Mouse (Mus musculus): ENCODE measurements around the gene Bbs9. TPM values are rescaled to one million over a fixed set of nuclear protein-coding genes. Genes with fewer than 3 reads are reported as not detected.

The Bbs9 gene
- polyA plus RNA-seq, 1 experiment from 2014 or later = 15.5 TPM

GRCm38 (mm10) chr9:22557467-22557866 is 82.0 kb downstream of the Bbs9 start:
- ATAC-seq (ENCODE audit: insufficient number of reproducible peaks, low FRiP score, low TSS enrichment, low read depth) = 0 out of 2 replicates have a peak, but pooled peaks have one; percentile 31

GRCm38 (mm10) chr9:22563612-22564347 is 88.3 kb downstream of the Bbs9 start:
- no peak overlapping the region for H3K27ac ChIP-seq (replicated peaks; ENCODE audit: low read depth, low read length)
- 91% methylated on average over 11 of the region's 11 CpGs for WGBS
- H3K4me2 ChIP-seq (ENCODE audit: low read depth, severe bottlenecking) = no peak overlapping the region
- H3K27me3 ChIP-seq (ENCODE audit: control insufficient read depth, insufficient read depth, low read length) = no peaks in the 10 kb centered on the region
- H3K9me3 ChIP-seq (ENCODE audit: control insufficient read depth, low read length) = no peaks in the 10 kb centered on the region
- H3K36me3 ChIP-seq (ENCODE audit: control insufficient read depth, insufficient read depth, low read length) = no peaks in the 10 kb centered on the region
- ATAC-seq (ENCODE audit: insufficient number of reproducible peaks, low FRiP score, low TSS enrichment, low read depth) = no peak
- DNase-seq (ENCODE audit: low spot score) = no peak
- no peaks in the 10 kb centered on the region for H3K4me1 ChIP-seq (ENCODE audit: control insufficient read depth, insufficient read depth, low read length)
- no peak overlapping the region for H3K4me3 ChIP-seq (ENCODE audit: low read depth, low read length)
- no peak overlapping the region for H3K9ac ChIP-seq (ENCODE audit: low read length)

More at GRCm38 (mm10) chr9:22557467-22557866, 82.0 kb downstream of the Bbs9 start:
- Histone ChIP-seq H3K27me3 (ENCODE audit: control insufficient read depth, insufficient read depth, low read length) (no peaks in the 10 kb centered on the region), H3K36me3 (ENCODE audit: control insufficient read depth, insufficient read depth, low read length) (no peaks in the 10 kb centered on the region), H3K9me3 (ENCODE audit: control insufficient read depth, low read length) (no peaks in the 10 kb centered on the region), H3K4me3 (ENCODE audit: low read depth, low read length) (no peak overlapping the region), H3K4me2 (ENCODE audit: low read depth, severe bottlenecking) (no peak overlapping the region), H3K9ac (ENCODE audit: low read length) (no peak overlapping the region), H3K4me1 (ENCODE audit: control insufficient read depth, insufficient read depth, low read length) (no peaks in the 10 kb centered on the region), H3K27ac (replicated peaks; ENCODE audit: low read depth, low read length) (no peak overlapping the region)
- peak; percentile 88 for DNase-seq (ENCODE audit: low spot score)
- WGBS = 51% methylated on average over 13 of the region's 13 CpGs

DNA sequence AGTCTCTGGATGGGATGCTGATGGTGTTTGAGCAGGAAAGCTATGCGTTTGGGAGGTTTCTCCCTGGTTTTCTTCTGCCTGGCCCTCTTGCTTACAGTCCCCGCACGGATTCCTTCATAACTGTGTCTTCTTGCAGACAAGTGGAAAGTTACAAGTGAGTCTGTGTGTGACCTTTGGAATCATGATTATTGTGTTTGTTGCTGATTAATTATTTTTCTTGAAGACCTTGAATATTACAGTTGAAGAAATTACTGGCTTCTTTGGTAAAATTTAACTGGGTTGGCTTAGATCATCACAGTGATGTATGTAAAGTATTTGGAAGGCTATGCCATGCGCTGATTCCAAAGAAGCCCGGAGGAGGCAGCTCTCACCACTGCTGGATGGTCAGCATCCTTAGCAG is 92.2 kb downstream of the Bbs9 start:
- Histone ChIP-seq H3K9ac (ENCODE audit: low read length) (no peak overlapping the region), H3K27me3 (ENCODE audit: control insufficient read depth, insufficient read depth, low read length) (no peaks in the 10 kb centered on the region), H3K9me3 (ENCODE audit: control insufficient read depth, low read length) (no peaks in the 10 kb centered on the region), H3K4me3 (ENCODE audit: low read depth, low read length) (no peak overlapping the region), H3K4me1 (ENCODE audit: control insufficient read depth, insufficient read depth, low read length) (no peaks in the 10 kb centered on the region), H3K4me2 (ENCODE audit: low read depth, severe bottlenecking) (no peak overlapping the region), H3K27ac (replicated peaks; ENCODE audit: low read depth, low read length) (no peak overlapping the region), H3K36me3 (ENCODE audit: control insufficient read depth, insufficient read depth, low read length) (no peaks in the 10 kb centered on the region)
- DNase-seq (ENCODE audit: low spot score) (no peak), ATAC-seq (ENCODE audit: insufficient number of reproducible peaks, low FRiP score, low TSS enrichment, low read depth) (no peak)
- 94% methylated on average over 5 of the region's 5 CpGs for WGBS

DNA sequence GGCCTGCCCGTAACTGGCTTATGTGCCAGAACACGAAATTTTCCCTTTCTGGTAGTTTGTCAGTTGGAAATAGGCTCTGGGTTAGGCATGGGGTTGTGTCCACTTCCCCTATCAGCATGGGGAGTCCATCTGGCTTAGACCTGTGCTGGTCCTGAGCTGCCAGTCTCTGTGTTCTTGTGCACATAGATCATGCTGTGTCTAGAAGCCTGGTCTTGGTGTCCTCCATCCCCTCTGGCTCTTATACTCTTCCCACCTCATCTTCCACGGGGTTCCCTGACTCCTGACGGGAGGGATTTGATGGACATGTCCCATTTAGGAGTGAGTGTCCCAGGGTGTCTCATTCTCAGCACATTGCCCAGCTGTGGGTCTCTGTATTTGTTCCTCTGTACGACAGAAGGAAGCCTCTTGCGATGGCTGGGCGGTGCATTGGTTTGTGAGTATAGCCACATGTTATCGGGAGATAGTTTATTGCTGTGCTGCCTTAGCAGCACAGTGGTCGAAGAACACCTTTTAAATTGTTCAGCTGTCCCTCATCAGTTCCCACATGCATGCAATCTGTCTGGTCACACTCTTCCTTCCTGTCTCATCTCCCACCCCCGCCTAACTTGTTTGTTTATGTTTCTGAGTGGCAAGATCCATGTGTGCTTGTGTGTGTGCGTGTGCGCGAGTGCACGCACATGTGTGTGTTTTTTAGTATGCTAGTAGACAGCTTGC is 101.1 kb downstream of the Bbs9 start:
- 85% methylated on average over 14 of the region's 14 CpGs for WGBS
- Histone ChIP-seq H3K27ac (replicated peaks; ENCODE audit: low read depth, low read length) (no peak overlapping the region), H3K9ac (ENCODE audit: low read length) (no peak overlapping the region), H3K4me2 (ENCODE audit: low read depth, severe bottlenecking) (no peak overlapping the region), H3K9me3 (ENCODE audit: control insufficient read depth, low read length) (no peaks in the 10 kb centered on the region), H3K36me3 (ENCODE audit: control insufficient read depth, insufficient read depth, low read length) (no peaks in the 10 kb centered on the region), H3K4me3 (ENCODE audit: low read depth, low read length) (no peak overlapping the region), H3K27me3 (ENCODE audit: control insufficient read depth, insufficient read depth, low read length) (no peaks in the 10 kb centered on the region), H3K4me1 (ENCODE audit: control insufficient read depth, insufficient read depth, low read length) (0 out of 2 replicates have a peak, but pooled peaks cover 2% of the 10 kb centered on the region)
- DNase-seq (ENCODE audit: low spot score) = no peak
- no peak for ATAC-seq (ENCODE audit: insufficient number of reproducible peaks, low FRiP score, low TSS enrichment, low read depth)

GRCm38 (mm10) chr9:22578266-22578665 is 102.8 kb downstream of the Bbs9 start:
- Histone ChIP-seq H3K36me3 (ENCODE audit: control insufficient read depth, insufficient read depth, low read length) (no peaks in the 10 kb centered on the region), H3K4me2 (ENCODE audit: low read depth, severe bottlenecking) (no peak overlapping the region), H3K4me1 (ENCODE audit: control insufficient read depth, insufficient read depth, low read length) (0 out of 2 replicates have a peak, but pooled peaks cover 2% of the 10 kb centered on the region), H3K9me3 (ENCODE audit: control insufficient read depth, low read length) (no peaks in the 10 kb centered on the region), H3K27ac (replicated peaks; ENCODE audit: low read depth, low read length) (no peak overlapping the region), H3K27me3 (ENCODE audit: control insufficient read depth, insufficient read depth, low read length) (no peaks in the 10 kb centered on the region), H3K9ac (ENCODE audit: low read length) (no peak overlapping the region), H3K4me3 (ENCODE audit: low read depth, low read length) (no peak overlapping the region)
- 80% methylated on average over 3 of the region's 3 CpGs for WGBS
- ATAC-seq (ENCODE audit: insufficient number of reproducible peaks, low FRiP score, low TSS enrichment, low read depth) = no peak
- no peak for DNase-seq (ENCODE audit: low spot score)

- no peak overlapping the region for H3K4me2 ChIP-seq (ENCODE audit: low read depth, severe bottlenecking)
- H3K36me3 ChIP-seq (ENCODE audit: control insufficient read depth, insufficient read depth, low read length) = no peaks in the 10 kb centered on the region
- no peak overlapping the region for H3K27ac ChIP-seq (replicated peaks; ENCODE audit: low read depth, low read length)
- WGBS = 76% methylated on average over 3 of the region's 3 CpGs
- no peak overlapping the region for H3K9ac ChIP-seq (ENCODE audit: low read length)
- no peak overlapping the region for H3K4me3 ChIP-seq (ENCODE audit: low read depth, low read length)
- DNase-seq (ENCODE audit: low spot score) = no peak
- H3K27me3 ChIP-seq (ENCODE audit: control insufficient read depth, insufficient read depth, low read length) = no peaks in the 10 kb centered on the region
- no peaks in the 10 kb centered on the region for H3K9me3 ChIP-seq (ENCODE audit: control insufficient read depth, low read length)
- ATAC-seq (ENCODE audit: insufficient number of reproducible peaks, low FRiP score, low TSS enrichment, low read depth) = no peak
- H3K4me1 ChIP-seq (ENCODE audit: control insufficient read depth, insufficient read depth, low read length) = 0 out of 2 replicates have a peak, but pooled peaks cover 2% of the 10 kb centered on the region
Observed at GRCm38 (mm10) chr9:22584221-22584620, 108.7 kb downstream of the Bbs9 start.

- H3K27ac ChIP-seq (replicated peaks; ENCODE audit: low read depth, low read length) = no peak overlapping the region
- ATAC-seq (ENCODE audit: insufficient number of reproducible peaks, low FRiP score, low TSS enrichment, low read depth) (no peak), DNase-seq (ENCODE audit: low spot score) (no peak)
- no peaks in the 10 kb centered on the region for H3K36me3 ChIP-seq (ENCODE audit: control insufficient read depth, insufficient read depth, low read length)
- no peak overlapping the region for H3K9ac ChIP-seq (ENCODE audit: low read length)
- no peak overlapping the region for H3K4me2 ChIP-seq (ENCODE audit: low read depth, severe bottlenecking)
- WGBS = 96% methylated on average over 5 of the region's 5 CpGs
- H3K9me3 ChIP-seq (ENCODE audit: control insufficient read depth, low read length) = no peaks in the 10 kb centered on the region
- no peaks in the 10 kb centered on the region for H3K27me3 ChIP-seq (ENCODE audit: control insufficient read depth, insufficient read depth, low read length)
- H3K4me3 ChIP-seq (ENCODE audit: low read depth, low read length) = no peak overlapping the region
- no peaks in the 10 kb centered on the region for H3K4me1 ChIP-seq (ENCODE audit: control insufficient read depth, insufficient read depth, low read length)
Observed at GRCm38 (mm10) chr9:22593032-22593431, 117.5 kb downstream of the Bbs9 start.

- 57% methylated on average over 2 of the region's 2 CpGs for WGBS
Observed at GRCm38 (mm10) chr9:22596650-22597049, 121.1 kb downstream of the Bbs9 start.

More at GRCm38 (mm10) chr9:22596650-22597049, 121.1 kb downstream of the Bbs9 start:
- Histone ChIP-seq H3K4me3 (ENCODE audit: low read depth, low read length) (no peak overlapping the region), H3K4me2 (ENCODE audit: low read depth, severe bottlenecking) (no peak overlapping the region), H3K4me1 (ENCODE audit: control insufficient read depth, insufficient read depth, low read length) (no peaks in the 10 kb centered on the region), H3K27me3 (ENCODE audit: control insufficient read depth, insufficient read depth, low read length) (no peaks in the 10 kb centered on the region), H3K27ac (replicated peaks; ENCODE audit: low read depth, low read length) (no peak overlapping the region), H3K9ac (ENCODE audit: low read length) (no peak overlapping the region), H3K36me3 (ENCODE audit: control insufficient read depth, insufficient read depth, low read length) (no peaks in the 10 kb centered on the region), H3K9me3 (ENCODE audit: control insufficient read depth, low read length) (no peaks in the 10 kb centered on the region)
- ATAC-seq (ENCODE audit: insufficient number of reproducible peaks, low FRiP score, low TSS enrichment, low read depth) = no peak
- DNase-seq (ENCODE audit: low spot score) = no peak

Data from limb, embryonic 11.5 days (tissue).